Mouse (Mus musculus) liver, embryonic 14.5 days (tissue): ENCODE results near the gene Id2.

ENCODE experiments used
- CTCF ChIP-seq: IDR thresholded peaks from 2 replicates; pipeline ENCODE4 v1.5.1; 2016; ENCODE audit warnings: antibody characterized with exemption, low read depth, control low read depth
- EP300 ChIP-seq: IDR thresholded peaks from 2 replicates; pipeline ENCODE4 v1.6.1; 2016; ENCODE audit warnings: antibody characterized with exemption, low read depth

DNA sequence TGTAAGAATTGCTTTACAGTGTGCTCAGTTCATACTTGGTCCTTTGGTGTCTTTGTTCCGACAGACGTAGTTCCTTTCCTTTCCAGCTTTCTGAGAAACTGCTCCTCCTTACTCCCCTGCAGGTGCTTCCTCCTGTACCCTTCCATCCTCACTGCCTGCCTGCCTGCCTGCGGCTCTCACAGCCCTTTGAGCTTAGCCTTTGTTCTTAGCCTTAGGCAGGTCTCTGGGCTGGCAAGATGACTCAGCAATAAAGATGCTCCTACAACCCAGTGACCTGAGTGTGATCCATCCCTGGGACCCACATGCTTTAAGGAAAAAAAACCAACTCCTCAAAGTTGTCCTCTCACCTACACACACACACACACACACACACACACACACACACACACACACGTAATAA is 42.0 kb downstream of the Id2 start:
- TF ChIP-seq CTCF: no peak
- TF ChIP-seq EP300: no peak
